Mouse (Mus musculus) lung, adult 10 weeks (tissue): ENCODE measurements around the gene Hist1h2aa. TPM values are rescaled to one million over a fixed set of nuclear protein-coding genes. Genes with fewer than 3 reads are reported as not detected.

Experiments used
- polyA plus RNA-seq: library from polyadenylated mRNA; stranded (reverse); fragments of 350-450 nt; fragmentation: Illumina TruSeq; extraction: RNeasy Lipid Tissue Mini Kit (QIAGEN cat#74804); gene quantifications from one replicate; pipeline ENCODE4 v1.2.3, GENCODE M21; 2014; ENCODE audit warnings: low read depth, low replicate concordance; ENCODE audit not compliant: insufficient read depth

Gene Hist1h2aa
- not detected for polyA plus RNA-seq

DNA sequence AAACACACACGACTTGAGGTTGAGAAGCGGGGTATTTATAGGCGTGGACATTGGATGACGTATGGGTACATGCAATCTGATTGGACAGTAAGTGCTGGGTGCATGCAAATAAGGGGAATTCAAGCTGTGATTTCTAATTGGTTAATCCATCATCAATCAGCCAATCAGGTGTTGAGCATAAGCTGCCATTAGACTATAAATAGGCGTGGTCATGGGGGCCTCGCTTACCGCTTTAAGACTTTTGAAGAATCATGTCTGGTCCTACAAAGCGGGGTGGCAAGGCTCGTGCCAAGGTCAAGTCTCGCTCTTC, at the start of gene Hist1h2aa:
TSS of gene Hist1h2aa (plus strand) at position 252 of the 310 bp plus-strand sequence.

GRCm38 (mm10) chr13:23914376-23915167, 19.7 kb upstream of the Hist1h2aa start, which contains the start of gene Slc17a4:
TSS of gene Slc17a4 (minus strand) at chr13:23915009.

GRCm38 (mm10) chr13:23933421-23934210, 646 bp upstream of the Hist1h2aa start, which contains the start of gene Hist1h2ba:
TSS of gene Hist1h2ba (minus strand) at chr13:23934156.

Other genes starting within 250 kb of the Hist1h2aa start
- gene Hist1h1t, start 238.6 kb upstream of the Hist1h2aa start, polyA plus RNA-seq, result not detected
- gene Hist1h4c, start 236.0 kb upstream of the Hist1h2aa start, polyA plus RNA-seq, result 0.68 TPM
- gene Hfe, start 223.6 kb upstream of the Hist1h2aa start, polyA plus RNA-seq, result 21.9 TPM
- 58.8 TPM for gene Hist1h1c, start 195.7 kb upstream of the Hist1h2aa start, polyA plus RNA-seq
- gene Hist1h3c, start 188.9 kb upstream of the Hist1h2aa start, polyA plus RNA-seq, result not detected
- not detected for gene Hist1h2bb, start 187.7 kb upstream of the Hist1h2aa start, polyA plus RNA-seq
- not detected for gene Hist1h2ab, start 183.3 kb upstream of the Hist1h2aa start, polyA plus RNA-seq
- gene Hist1h3b, start 182.2 kb upstream of the Hist1h2aa start, polyA plus RNA-seq, result not detected
- gene Hist1h4b, start 177.4 kb upstream of the Hist1h2aa start, polyA plus RNA-seq, result not detected
- gene Hist1h4a, start 173.2 kb upstream of the Hist1h2aa start, polyA plus RNA-seq, result not detected
- not detected for gene Hist1h3a, start 172.1 kb upstream of the Hist1h2aa start, polyA plus RNA-seq
- gene Hist1h1a, start 170.8 kb upstream of the Hist1h2aa start, polyA plus RNA-seq, result not detected
- not detected for gene Trim38, start 164.5 kb upstream of the Hist1h2aa start, polyA plus RNA-seq
- gene Slc17a2, start 127.5 kb upstream of the Hist1h2aa start, polyA plus RNA-seq, result 0.34 TPM
- not detected for gene Slc17a3, start 95.0 kb upstream of the Hist1h2aa start, polyA plus RNA-seq
- not detected for gene Slc17a1, start 66.7 kb upstream of the Hist1h2aa start, polyA plus RNA-seq
- gene Slc17a4, start 19.5 kb upstream of the Hist1h2aa start, polyA plus RNA-seq, result not detected
- not detected for gene Hist1h2ba, start 306 bp upstream of the Hist1h2aa start, polyA plus RNA-seq
- gene Scgn, start 56.8 kb downstream of the Hist1h2aa start, polyA plus RNA-seq, result not detected